In the genomic region with DNA sequence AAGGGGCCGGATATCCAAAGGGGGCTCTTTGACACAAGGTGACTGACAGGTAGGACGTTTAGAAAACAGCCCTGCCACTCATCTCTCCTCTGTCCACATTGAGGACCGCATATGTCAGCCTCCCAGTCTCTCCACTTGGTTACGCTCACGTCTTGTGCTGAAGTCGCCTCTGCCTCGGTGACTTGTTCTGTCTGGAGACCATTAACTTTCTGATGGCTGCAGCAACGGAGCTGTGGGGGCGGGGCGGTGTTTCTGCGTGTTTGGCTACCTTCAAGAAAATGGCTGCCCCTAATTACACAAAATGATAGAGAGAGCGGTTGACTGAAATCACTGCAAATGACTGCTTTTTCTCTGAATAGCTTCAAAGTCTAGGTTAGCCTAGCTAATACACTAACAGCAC, we compare ENCODE assay signal across 9 mouse cellular contexts. TPM values are rescaled to one million over a fixed set of nuclear protein-coding genes. Genes with fewer than 3 reads are reported as not detected.
DNase-seq lines count a peak whose midpoint lies in the region; ATAC-seq and TF ChIP-seq lines count a peak whose summit lies in the region.
"Had no signal": no experiment of that assay in that cellular context is flagged by ENCODE, and none has a peak within 500 bp of the region (broad histone marks: within the 10 kb centered on the region; RNA-seq: fewer than 3 reads in every experiment).

No protein-coding gene starts in this region.

- H3K27me3 ChIP-seq in forebrain, embryonic 10.5 days (ENCODE audit: poor library complexity, severe bottlenecking): peaks cover 40% of the 10 kb centered on the region
- no peaks in the 10 kb centered on the region for H3K27me3 ChIP-seq in limb, embryonic 14.5 days (ENCODE audit: control insufficient read depth, insufficient read depth, low read length)

- no peak for DNase-seq in layer of hippocampus, adult 2 months (ENCODE audit: low spot score in 2 of 2)
- DNase-seq in layer of hippocampus, adult 9-10 months (ENCODE audit: low spot score): no peak
- DNase-seq in brain, embryonic 14.5 days (ENCODE audit: low read depth): peak; percentile 84
- DNase-seq in forebrain, embryonic 10.5 days (ENCODE audit: extremely low spot score, low spot score): peak; percentile 32
- peak; percentile 3 for DNase-seq in limb, embryonic 14.5 days (ENCODE audit: low spot score)
- peak; percentile 69 for DNase-seq in right cerebral cortex, postnatal 4 days
- DNase-seq in gastrocnemius, postnatal 14 days: no peak
- no peak for DNase-seq in MN1 (ENCODE audit: low spot score)

- no peak for TF ChIP-seq CTCF in layer of hippocampus, adult 2 months (conservative IDR thresholded peaks at IDR 0.05)
- TF ChIP-seq CTCF in brain, embryonic 14.5 days (IDR thresholded peaks at IDR 0.05; ENCODE audit: borderline replicate concordance, extremely low read depth, insufficient read depth, insufficient read length): no peak

- ATAC-seq in limb, embryonic 14.5 days (ENCODE audit: low FRiP score, low read depth): no peak

- H3K4me3 ChIP-seq in layer of hippocampus, adult 2 months: peak overlapping the region; percentile 38
- H3K4me3 ChIP-seq in forebrain, embryonic 10.5 days: peak overlapping the region; percentile 44
- peak overlapping the region; percentile 23 for H3K4me3 ChIP-seq in limb, embryonic 14.5 days (replicated peaks; ENCODE audit: low read length)
- H3K4me3 ChIP-seq: erythroblast, embryonic 14.5 days had no signal

- peak overlapping the region; percentile 37; the same call in 1 of the 2 replicates for H3K9ac ChIP-seq in limb, embryonic 14.5 days (ENCODE audit: low read depth, low read length, severe bottlenecking)

- peak overlapping the region; percentile 44 for H3K4me2 ChIP-seq in limb, embryonic 14.5 days (replicated peaks; ENCODE audit: low read depth, low read length, severe bottlenecking)

- intact Hi-C loops in gastrocnemius, postnatal 14 days (cut with DNase I; ENCODE audit: low total_unique reads): no loop called here

- WGBS in forebrain, embryonic 10.5 days: 11% methylated on average over 12 of the region's 12 CpGs
- 10% methylated on average over 12 of the region's 12 CpGs for WGBS in limb, embryonic 14.5 days

- H3K27ac ChIP-seq in layer of hippocampus, adult 2 months: no peak overlapping the region
- no peak overlapping the region for H3K27ac ChIP-seq in forebrain, embryonic 10.5 days
- no peak overlapping the region for H3K27ac ChIP-seq in limb, embryonic 14.5 days (replicated peaks; ENCODE audit: low read depth, low read length)

- no peak for TF ChIP-seq POLR2A in brain, embryonic 14.5 days (IDR thresholded peaks at IDR 0.05; ENCODE audit: borderline replicate concordance, extremely low read depth, insufficient read depth, insufficient read length, poor library complexity, severe bottlenecking)
- TF ChIP-seq POLR2A in limb, embryonic 14.5 days (IDR thresholded peaks at IDR 0.05; ENCODE audit: borderline replicate concordance, extremely low read depth, insufficient read depth, insufficient read length): no peak

- H3K9me3 ChIP-seq in forebrain, embryonic 10.5 days: peaks cover 23% of the 10 kb centered on the region
- peaks cover 9% of the 10 kb centered on the region; the same call in 1 of the 2 replicates for H3K9me3 ChIP-seq in limb, embryonic 14.5 days (ENCODE audit: control insufficient read depth, low read length)

- H3K36me3 ChIP-seq in forebrain, embryonic 10.5 days (replicated peaks): no peaks in the 10 kb centered on the region
- no peaks in the 10 kb centered on the region for H3K36me3 ChIP-seq in limb, embryonic 14.5 days (ENCODE audit: control insufficient read depth, insufficient read depth, low read length)

- peaks cover 15% of the 10 kb centered on the region for H3K4me1 ChIP-seq in forebrain, embryonic 10.5 days
- H3K4me1 ChIP-seq in limb, embryonic 14.5 days (ENCODE audit: control insufficient read depth, insufficient read depth, low read length): peaks cover 8% of the 10 kb centered on the region; the same call in 1 of the 2 replicates

RNA-seq across cellular contexts. Expression of gene Gm5617, which starts 43.4 kb away (rescaled TPM):
- 10 to 100 TPM; 10.2 to 13.7 TPM for total RNA-seq in layer of hippocampus, adult 2 months (2021)
- 18.8 and 25.5 TPM in 2 replicates for polyA plus RNA-seq in brain, embryonic 14.5 days (2012; rRNA removed)
- 28.0 and 29.9 TPM in 2 replicates for polyA plus RNA-seq in forebrain, embryonic 10.5 days (2016; fragmentation: Nextera tagmentation; extraction: Ambion mirVana)
- 21.6 and 34.3 TPM in 2 replicates for polyA plus RNA-seq in limb, embryonic 14.5 days (2012; rRNA removed)
- polyA plus RNA-seq in limb, embryonic 14.5 days (2014; fragmentation: Nextera tagmentation; extraction: Ambion mirVana): 39.5 and 39.8 TPM in 2 replicates
- total RNA-seq in gastrocnemius, postnatal 14 days (2021): 10 to 100 TPM; 13.0 to 13.3 TPM

RNA-seq across cellular contexts. Expression of gene Rbm7, which starts 43.6 kb away (rescaled TPM):
- 10 to 100 TPM; 38.4 to 39.6 TPM for total RNA-seq in layer of hippocampus, adult 2 months (2021)
- 38.6 and 43.9 TPM in 2 replicates for polyA plus RNA-seq in brain, embryonic 14.5 days (2012; rRNA removed)
- 112 and 118 TPM in 2 replicates for polyA plus RNA-seq in forebrain, embryonic 10.5 days (2016; fragmentation: Nextera tagmentation; extraction: Ambion mirVana)
- 51.5 and 54.7 TPM in 2 replicates for polyA plus RNA-seq in limb, embryonic 14.5 days (2012; rRNA removed)
- polyA plus RNA-seq in limb, embryonic 14.5 days (2014; fragmentation: Nextera tagmentation; extraction: Ambion mirVana): 115 and 122 TPM in 2 replicates
- total RNA-seq in gastrocnemius, postnatal 14 days (2021): 10 to 100 TPM; 15.7 to 16.3 TPM

RNA-seq across cellular contexts. Expression of gene Rexo2, which starts 58.3 kb away (rescaled TPM):
- 10 to 100 TPM; 94.1 to 94.4 TPM for total RNA-seq in layer of hippocampus, adult 2 months (2021)
- polyA plus RNA-seq in brain, embryonic 14.5 days (2012; rRNA removed): 80.3 and 93.7 TPM in 2 replicates
- polyA plus RNA-seq in forebrain, embryonic 10.5 days (2016; fragmentation: Nextera tagmentation; extraction: Ambion mirVana): 127 and 129 TPM in 2 replicates
- polyA plus RNA-seq in limb, embryonic 14.5 days (2012; rRNA removed): 105 and 119 TPM in 2 replicates
- 101 and 111 TPM in 2 replicates for polyA plus RNA-seq in limb, embryonic 14.5 days (2014; fragmentation: Nextera tagmentation; extraction: Ambion mirVana)
- total RNA-seq in gastrocnemius, postnatal 14 days (2021): 10 to 100 TPM; 52.9 to 63.3 TPM

Comparison
In these comparisons a context has a peak if more than half of its experiments do, and no peak if none do; other contexts are left out.
1. DNase-seq: peak in brain, embryonic 14.5 days (single experiment), forebrain, embryonic 10.5 days (single experiment), limb, embryonic 14.5 days (single experiment) and right cerebral cortex, postnatal 4 days (single experiment); none in layer of hippocampus, adult 2 months (0 of 2), layer of hippocampus, adult 9-10 months (single experiment), gastrocnemius, postnatal 14 days (single experiment) and MN1 (single experiment).
2. Peak in every context shown above with its lines, with median percentiles within 50 percentile points of each other: H3K4me3 ChIP-seq.